Mouse (Mus musculus): ENCODE results near the gene 1700061G19Rik. TPM values are rescaled to one million over a fixed set of nuclear protein-coding genes. Genes with fewer than 3 reads are reported as not detected.

1700061G19Rik gene
- total RNA-seq, 2 experiments from 2014 or later = not detected

- no peak for DNase-seq (ENCODE audit: extremely low spot score in 1 of 2, low spot score in 2 of 2)
- intact Hi-C loops (cut with DNase I) = no loop called here
- H3K4me3 ChIP-seq = no peak overlapping the region
- H3K27ac ChIP-seq = no peak overlapping the region
- TF ChIP-seq CTCF (IDR thresholded peaks at IDR 0.05) = no peak
These were observed 1.2 kb downstream of the 1700061G19Rik start for GRCm38 (mm10) chr17:56876465-56876864.

- intact Hi-C loops (cut with DNase I) = no loop called here
- Histone ChIP-seq H3K4me3 (no peak overlapping the region), H3K27ac (no peak overlapping the region)
- DNase-seq (ENCODE audit: extremely low spot score in 1 of 2, low spot score in 2 of 2) = no peak
- no peak for TF ChIP-seq CTCF (IDR thresholded peaks at IDR 0.05)
These were observed 1.7 kb downstream of the 1700061G19Rik start for GRCm38 (mm10) chr17:56876981-56877380.

- H3K27ac ChIP-seq = no peak overlapping the region
- no peak for TF ChIP-seq CTCF (IDR thresholded peaks at IDR 0.05)
- DNase-seq (ENCODE audit: extremely low spot score in 1 of 2, low spot score in 2 of 2) = no peak
These were observed 2.1 kb downstream of the 1700061G19Rik start for GRCm38 (mm10) chr17:56877426-56877825.

GRCm38 (mm10) chr17:56883612-56884011 is 8.3 kb downstream of the 1700061G19Rik start:
- no peak for TF ChIP-seq CTCF (IDR thresholded peaks at IDR 0.05)
- peak overlapping the region; percentile 31 for H3K4me3 ChIP-seq
- H3K27ac ChIP-seq = no peak overlapping the region
- intact Hi-C loops (cut with DNase I) = no loop called here
- no peak for DNase-seq (ENCODE audit: extremely low spot score in 1 of 2, low spot score in 2 of 2)

More at GRCm38 (mm10) chr17:56877426-56877825, 2.1 kb downstream of the 1700061G19Rik start:
- H3K4me3 ChIP-seq = no peak overlapping the region
- intact Hi-C loops (cut with DNase I) = no loop called here

GRCm38 (mm10) chr17:56884331-56884730 is 9.1 kb downstream of the 1700061G19Rik start:
- no peak for TF ChIP-seq CTCF (IDR thresholded peaks at IDR 0.05)
- no peak for DNase-seq (ENCODE audit: extremely low spot score in 1 of 2, low spot score in 2 of 2)

GRCm38 (mm10) chr17:56884809-56885208 is 9.5 kb downstream of the 1700061G19Rik start:
- no peak overlapping the region for H3K27ac ChIP-seq
- H3K4me3 ChIP-seq = no peak overlapping the region
- no peak for DNase-seq (ENCODE audit: extremely low spot score in 1 of 2, low spot score in 2 of 2)
- intact Hi-C loops (cut with DNase I) = no loop called here
- TF ChIP-seq CTCF (IDR thresholded peaks at IDR 0.05) = no peak

More at GRCm38 (mm10) chr17:56884331-56884730, 9.1 kb downstream of the 1700061G19Rik start:
- intact Hi-C loops (cut with DNase I) = no loop called here
- H3K4me3 ChIP-seq = no peak overlapping the region
- no peak overlapping the region for H3K27ac ChIP-seq

GRCm38 (mm10) chr17:56888050-56888449 is 12.8 kb downstream of the 1700061G19Rik start:
- H3K4me3 ChIP-seq = no peak overlapping the region
- intact Hi-C loops (cut with DNase I) = no loop called here

GRCm38 (mm10) chr17:56890018-56890417 is 14.7 kb downstream of the 1700061G19Rik start:
- no peak for TF ChIP-seq CTCF (IDR thresholded peaks at IDR 0.05)
- no peak overlapping the region for H3K4me3 ChIP-seq
- no peak overlapping the region for H3K27ac ChIP-seq
- no peak for DNase-seq (ENCODE audit: extremely low spot score in 1 of 2, low spot score in 2 of 2)
- intact Hi-C loops (cut with DNase I) = no loop called here

More at GRCm38 (mm10) chr17:56888050-56888449, 12.8 kb downstream of the 1700061G19Rik start:
- DNase-seq (ENCODE audit: extremely low spot score in 1 of 2, low spot score in 2 of 2) = no peak
- no peak overlapping the region for H3K27ac ChIP-seq
- TF ChIP-seq CTCF (IDR thresholded peaks at IDR 0.05) = peak; percentile 16

GRCm38 (mm10) chr17:56895368-56895918 is 20.2 kb downstream of the 1700061G19Rik start:
- Histone ChIP-seq H3K4me3 (no peak overlapping the region), H3K27ac (no peak overlapping the region)
- DNase-seq (ENCODE audit: extremely low spot score in 1 of 2, low spot score in 2 of 2) = no peak
- TF ChIP-seq CTCF (IDR thresholded peaks at IDR 0.05) = no peak
- intact Hi-C loops (cut with DNase I) = no loop called here

- no peak for TF ChIP-seq CTCF (IDR thresholded peaks at IDR 0.05)
- no peak for DNase-seq (ENCODE audit: extremely low spot score in 1 of 2, low spot score in 2 of 2)
- intact Hi-C loops (cut with DNase I) = loop anchor here (2.0 kb wide), 2 partner anchors 54 to 88 kb away; no protein-coding TSS in a partner anchor
- H3K4me3 ChIP-seq = no peak overlapping the region
- H3K27ac ChIP-seq = peak overlapping the region; percentile 72
These were observed 21.3 kb downstream of the 1700061G19Rik start for GRCm38 (mm10) chr17:56896513-56897129.

- intact Hi-C loops (cut with DNase I) = loop anchor here (2.0 kb wide), 2 partner anchors 53 to 89 kb away; no protein-coding TSS in a partner anchor
- peak; percentile 87 for TF ChIP-seq CTCF (IDR thresholded peaks at IDR 0.05)
- peak overlapping the region; percentile 69; the same call in 1 of the 2 replicates for H3K27ac ChIP-seq
- peak; percentile 77 to 84 for DNase-seq (ENCODE audit: extremely low spot score in 1 of 2, low spot score in 2 of 2)
- H3K4me3 ChIP-seq = no peak overlapping the region
These were observed 22.4 kb downstream of the 1700061G19Rik start for GRCm38 (mm10) chr17:56897630-56898195.

- no peak for DNase-seq (ENCODE audit: extremely low spot score in 1 of 2, low spot score in 2 of 2)
- intact Hi-C loops (cut with DNase I) = no loop called here
- no peak overlapping the region for H3K27ac ChIP-seq
- TF ChIP-seq CTCF (IDR thresholded peaks at IDR 0.05) = no peak
- H3K4me3 ChIP-seq = no peak overlapping the region
These were observed 27.4 kb downstream of the 1700061G19Rik start for GRCm38 (mm10) chr17:56902698-56903097.

All from left cerebral cortex, adult 2 months (tissue).